7 mouse cellular contexts compared by ENCODE assay signal in genomic region chr7:102209756-102210721, GRCm38 (mm10). TPM values are rescaled to one million over a fixed set of nuclear protein-coding genes. Genes with fewer than 3 reads are reported as not detected.
DNase-seq lines count a peak whose midpoint lies in the region; ATAC-seq lines count a peak whose summit lies in the region.

TSS of gene Nup98 (minus strand) at chr7:102210176.
TSS of gene Pgap2 (plus strand) at chr7:102210208.

- H3K27ac ChIP-seq in intestine, embryonic 15.5 days, result peak within 1 kb of the TSS; percentile 92
- H3K27ac ChIP-seq in midbrain, embryonic 10.5 days (replicated peaks), result peak within 1 kb of the TSS; percentile 96

- H3K9me3 ChIP-seq in intestine, embryonic 15.5 days, result no peaks in the 10 kb centered on the region
- H3K9me3 ChIP-seq in midbrain, embryonic 10.5 days (replicated peaks), result no peaks in the 10 kb centered on the region

- H3K4me2 ChIP-seq in intestine, embryonic 15.5 days (replicated peaks), result peak within 1 kb of the TSS; percentile 68

- H3K4me1 ChIP-seq in intestine, embryonic 15.5 days (replicated peaks), result peaks cover 6% of the 10 kb centered on the region; the same call in 1 of the 2 replicates
- H3K4me1 ChIP-seq in midbrain, embryonic 10.5 days, result peaks cover 17% of the 10 kb centered on the region

- WGBS in intestine, embryonic 15.5 days, result under 1% methylated on average over 87 of the region's 87 CpGs
- 1% methylated on average over 83 of the region's 87 CpGs for WGBS in midbrain, embryonic 10.5 days

- peak within 1 kb of the TSS; percentile 91 for H3K4me3 ChIP-seq in intestine, embryonic 15.5 days (replicated peaks)
- H3K4me3 ChIP-seq in midbrain, embryonic 10.5 days, result peak within 1 kb of the TSS; percentile 78

- H3K9ac ChIP-seq in intestine, embryonic 15.5 days, result peak within 1 kb of the TSS; percentile 87

- H3K36me3 ChIP-seq in intestine, embryonic 15.5 days, result no peaks in the 10 kb centered on the region
- no peaks in the 10 kb centered on the region for H3K36me3 ChIP-seq in midbrain, embryonic 10.5 days

- H3K27me3 ChIP-seq in intestine, embryonic 15.5 days (replicated peaks), result no peaks in the 10 kb centered on the region
- no peaks in the 10 kb centered on the region for H3K27me3 ChIP-seq in midbrain, embryonic 10.5 days (ENCODE audit: low read depth, poor library complexity, severe bottlenecking)

- peak; percentile 99 for DNase-seq in adrenal gland, adult 2 months
- peak; percentile 99 for DNase-seq in embryo, embryonic 11.5 days (ENCODE audit: low read depth, low spot score)
- peak; percentile 96 to 99 for DNase-seq in gastrocnemius, postnatal 36 days
- DNase-seq in left cerebral cortex, postnatal 25 days (ENCODE audit: low spot score in 2 of 2), result peak; percentile 99 to 100
- peak; percentile 99 for DNase-seq in midbrain, embryonic 10.5 days (ENCODE audit: low spot score)
- DNase-seq in right cerebral cortex, postnatal 4 days, result peak; percentile 99

- intact Hi-C loops in gastrocnemius, postnatal 36 days (cut with DNase I), result loop anchor here (5.0 kb wide), 1 partner anchor 42 kb away; no protein-coding TSS in a partner anchor
- intact Hi-C loops in left cerebral cortex, postnatal 25 days (cut with DNase I), result loop anchor here (2.0 kb wide), 1 partner anchor 41 kb away; no protein-coding TSS in a partner anchor

- peak; percentile 99 for ATAC-seq in intestine, embryonic 15.5 days

RNA-seq across cellular contexts. Expression of gene Nup98, which starts in this region (rescaled TPM):
- total RNA-seq in adrenal gland, adult 2 months (2021), result 10 to 100 TPM; 47.8 to 84.4 TPM
- polyA plus RNA-seq in adrenal gland, adult 2 months (2012; rRNA removed), result 10.1 and 13.5 TPM in 2 replicates
- 10 to 100 TPM; 20.8 to 22.6 TPM for total RNA-seq in gastrocnemius, postnatal 36 days (2021)
- 31.4 and 33.4 TPM in 2 replicates for polyA plus RNA-seq in intestine, embryonic 15.5 days (2015; fragmentation: Nextera tagmentation; extraction: Ambion mirVana)
- 10 to 100 TPM; 39.7 to 43.5 TPM for total RNA-seq in left cerebral cortex, postnatal 25 days (2021)
- polyA plus RNA-seq in midbrain, embryonic 10.5 days (2016; fragmentation: Nextera tagmentation; extraction: Ambion mirVana), result 43.9 and 44.4 TPM in 2 replicates

RNA-seq across cellular contexts. Expression of gene Pgap2, which starts in this region (rescaled TPM):
- 10 to 100 TPM; 62.6 to 96.0 TPM for total RNA-seq in adrenal gland, adult 2 months (2021)
- 320 and 360 TPM in 2 replicates for polyA plus RNA-seq in adrenal gland, adult 2 months (2012; rRNA removed)
- 10 to 100 TPM; 23.3 to 25.4 TPM for total RNA-seq in gastrocnemius, postnatal 36 days (2021)
- polyA plus RNA-seq in intestine, embryonic 15.5 days (2015; fragmentation: Nextera tagmentation; extraction: Ambion mirVana), result 98.9 and 109 TPM in 2 replicates
- total RNA-seq in left cerebral cortex, postnatal 25 days (2021), result 10 to 100 TPM; 23.3 to 28.8 TPM
- 48.7 and 49.2 TPM in 2 replicates for polyA plus RNA-seq in midbrain, embryonic 10.5 days (2016; fragmentation: Nextera tagmentation; extraction: Ambion mirVana)

Comparison
In these comparisons a context has a peak if more than half of its experiments do, and no peak if none do; other contexts are left out.
1. Peak in every context shown above with its lines: DNase-seq, ATAC-seq, H3K4me3 ChIP-seq and H3K27ac ChIP-seq.